Comparison of ENCODE assay signal across 9 mouse cellular contexts in genomic region chr19:7103993-7104401, GRCm38 (mm10). TPM values are rescaled to one million over a fixed set of nuclear protein-coding genes. Genes with fewer than 3 reads are reported as not detected.
DNase-seq lines count a peak whose midpoint lies in the region; ATAC-seq and TF ChIP-seq lines count a peak whose summit lies in the region.
"Had no signal": no experiment of that assay in that cellular context is flagged by ENCODE, and none has a peak within 500 bp of the region (broad histone marks: within the 10 kb centered on the region; RNA-seq: fewer than 3 reads in every experiment).

No protein-coding gene starts in this region.

- ATAC-seq in forebrain, postnatal 0 days: no peak; the same call in 1 of the 2 replicates
- no peak; the same call in 1 of the 2 replicates for ATAC-seq in hindbrain, postnatal 0 days
- peak; percentile 35; the same call in 1 of the 2 replicates for ATAC-seq in midbrain, embryonic 13.5 days
- no peak for ATAC-seq in granulocyte monocyte progenitor cell, adult 5-6 weeks (replicated peaks; ENCODE audit: poor library complexity, severe bottlenecking)
- no peak for ATAC-seq in CD4-positive, CD25-positive, alpha-beta regulatory T cell, adult 4 months

- 0 out of 2 replicates have a peak overlapping the region, but pooled peaks have one; percentile 14 for H3K9ac ChIP-seq in forebrain, postnatal 0 days
- H3K9ac ChIP-seq in hindbrain, postnatal 0 days (replicated peaks; ENCODE audit: low read length): peak overlapping the region; percentile 19; the same call in 1 of the 2 replicates
- H3K9ac ChIP-seq in midbrain, embryonic 13.5 days (replicated peaks): peak overlapping the region; percentile 19

- 0 out of 2 replicates have a peak, but pooled peaks have one; percentile 11 for TF ChIP-seq CTCF in kidney, adult 2 months (conservative IDR thresholded peaks at IDR 0.05; ENCODE audit: insufficient read depth, insufficient read length, low read depth, low read length)
- TF ChIP-seq CTCF in forebrain, postnatal 0 days (IDR thresholded peaks at IDR 0.05; ENCODE audit: low read depth): peak; percentile 35
- TF ChIP-seq CTCF in hindbrain, postnatal 0 days (IDR thresholded peaks at IDR 0.05; ENCODE audit: low read depth): peak; percentile 55

- 0 out of 2 replicates have a peak, but pooled peaks cover 6% of the 10 kb centered on the region for H3K4me1 ChIP-seq in kidney, adult 2 months (ENCODE audit: control insufficient read depth, insufficient read depth, low read length)
- H3K4me1 ChIP-seq in forebrain, postnatal 0 days (ENCODE audit: insufficient read depth): peaks cover 8% of the 10 kb centered on the region
- peaks cover 11% of the 10 kb centered on the region for H3K4me1 ChIP-seq in hindbrain, postnatal 0 days (ENCODE audit: insufficient read depth, low read length)
- H3K4me1 ChIP-seq in midbrain, embryonic 13.5 days (replicated peaks): peaks cover 81% of the 10 kb centered on the region

- DNase-seq in kidney, adult 2 months: no peak
- DNase-seq in kidney, adult 8-10 months: no peak
- DNase-seq in forebrain, postnatal 0 days: no peak
- peak; percentile 58 for DNase-seq in hindbrain, postnatal 0 days (ENCODE audit: low spot score)
- DNase-seq in adrenal gland, adult (ENCODE audit: inconsistent age in 2 of 2, low spot score in 1 of 2): no peak

- no peaks in the 10 kb centered on the region for H3K36me3 ChIP-seq in kidney, adult 2 months (ENCODE audit: control insufficient read depth, insufficient read depth, low read length)
- H3K36me3 ChIP-seq in forebrain, postnatal 0 days (ENCODE audit: insufficient read depth): no peaks in the 10 kb centered on the region
- no peaks in the 10 kb centered on the region for H3K36me3 ChIP-seq in hindbrain, postnatal 0 days (ENCODE audit: insufficient read depth, low read length)
- no peaks in the 10 kb centered on the region for H3K36me3 ChIP-seq in midbrain, embryonic 13.5 days

- H3K9me3 ChIP-seq in forebrain, postnatal 0 days (ENCODE audit: low read length): no peaks in the 10 kb centered on the region
- no peaks in the 10 kb centered on the region for H3K9me3 ChIP-seq in hindbrain, postnatal 0 days (ENCODE audit: low read length)
- no peaks in the 10 kb centered on the region for H3K9me3 ChIP-seq in midbrain, embryonic 13.5 days

- WGBS in kidney, adult 2 months: 68% methylated on average over 19 of the region's 19 CpGs
- 34% methylated on average over 19 of the region's 19 CpGs for WGBS in forebrain, postnatal 0 days
- 28% methylated on average over 19 of the region's 19 CpGs for WGBS in hindbrain, postnatal 0 days
- WGBS in midbrain, embryonic 13.5 days: 5% methylated on average over 19 of the region's 19 CpGs

- no peak overlapping the region for H3K27ac ChIP-seq in kidney, adult 2 months (ENCODE audit: insufficient read depth, low read depth, low read length)
- H3K27ac ChIP-seq in forebrain, postnatal 0 days (ENCODE audit: low read depth, low read length): no peak overlapping the region
- H3K27ac ChIP-seq in hindbrain, postnatal 0 days: no peak overlapping the region
- peak overlapping the region; percentile 63 for H3K27ac ChIP-seq in midbrain, embryonic 13.5 days

- no peak overlapping the region for H3K4me3 ChIP-seq in kidney, adult 2 months (ENCODE audit: insufficient read depth, low read depth, low read length)
- H3K4me3 ChIP-seq in forebrain, postnatal 0 days (ENCODE audit: low read depth, low read length): no peak overlapping the region
- H3K4me3 ChIP-seq in hindbrain, postnatal 0 days (ENCODE audit: low read length): no peak overlapping the region
- no peak overlapping the region for H3K4me3 ChIP-seq in midbrain, embryonic 13.5 days (replicated peaks)
- H3K4me3 ChIP-seq: erythroblast, embryonic 14.5 days had no signal

- H3K4me2 ChIP-seq in forebrain, postnatal 0 days (ENCODE audit: low read depth): no peak overlapping the region
- 0 out of 2 replicates have a peak overlapping the region, but pooled peaks have one; percentile 13 for H3K4me2 ChIP-seq in hindbrain, postnatal 0 days (ENCODE audit: low read depth, low read length)
- H3K4me2 ChIP-seq in midbrain, embryonic 13.5 days (replicated peaks): peak overlapping the region; percentile 19

- no peak for TF ChIP-seq POLR2A in kidney, adult 2 months (IDR thresholded peaks at IDR 0.05; ENCODE audit: low read depth, low read length)

- no peaks in the 10 kb centered on the region for H3K27me3 ChIP-seq in kidney, adult 2 months (replicated peaks; ENCODE audit: control insufficient read depth, insufficient read depth, low read length)
- no peaks in the 10 kb centered on the region for H3K27me3 ChIP-seq in forebrain, postnatal 0 days (ENCODE audit: insufficient read depth, low read length)
- no peaks in the 10 kb centered on the region for H3K27me3 ChIP-seq in hindbrain, postnatal 0 days (ENCODE audit: insufficient read depth, low read length)
- peaks cover 32% of the 10 kb centered on the region for H3K27me3 ChIP-seq in midbrain, embryonic 13.5 days

RNA-seq across cellular contexts. Expression of gene Flrt1, which starts 1.5 kb away (rescaled TPM):
- 23.1 and 25.1 TPM in 2 replicates for polyA plus RNA-seq in kidney, adult 2 months (2012; rRNA removed)
- 8.1 and 8.8 TPM in 2 replicates for total RNA-seq in forebrain, postnatal 0 days (2014; rRNA removed)
- 6.7 and 11.3 TPM in 2 replicates for polyA plus RNA-seq in forebrain, postnatal 0 days (2015; fragmentation: Nextera tagmentation; extraction: Ambion mirVana)
- total RNA-seq in hindbrain, postnatal 0 days (2014; rRNA removed): 8.4 and 10.1 TPM in 2 replicates
- polyA plus RNA-seq in hindbrain, postnatal 0 days (2015; fragmentation: Nextera tagmentation; extraction: Ambion mirVana): 7.8 and 8.1 TPM in 2 replicates
- polyA plus RNA-seq in midbrain, embryonic 13.5 days (2015; fragmentation: Nextera tagmentation; extraction: Ambion mirVana): 8.3 and 9.2 TPM in 2 replicates
- not detected in 2 replicates for total RNA-seq in granulocyte monocyte progenitor cell, adult 5-6 weeks (2014; fragmentation: Nextera tagmentation)
- total RNA-seq in granulocyte monocyte progenitor cell, adult 5-6 weeks (2017): not detected in 2 replicates
- under 1 TPM in 1 of 2 experiments, not detected in 1; 0.22 TPM for polyA plus RNA-seq in CD4-positive, CD25-positive, alpha-beta regulatory T cell, adult 4 months (2017; shearing (Covaris generic))
- polyA plus RNA-seq: erythroblast, embryonic 14.5 days had no signal

RNA-seq across cellular contexts. Expression of gene Macrod1, which starts 47.4 kb away (rescaled TPM):
- polyA plus RNA-seq in kidney, adult 2 months (2012; rRNA removed): 61.7 and 67.2 TPM in 2 replicates
- 8.1 and 9.4 TPM in 2 replicates for total RNA-seq in forebrain, postnatal 0 days (2014; rRNA removed)
- polyA plus RNA-seq in forebrain, postnatal 0 days (2015; fragmentation: Nextera tagmentation; extraction: Ambion mirVana): 8.0 and 8.5 TPM in 2 replicates
- 4.8 and 9.5 TPM in 2 replicates for total RNA-seq in hindbrain, postnatal 0 days (2014; rRNA removed)
- polyA plus RNA-seq in hindbrain, postnatal 0 days (2015; fragmentation: Nextera tagmentation; extraction: Ambion mirVana): 6.5 and 6.7 TPM in 2 replicates
- 2.9 and 3.0 TPM in 2 replicates for polyA plus RNA-seq in midbrain, embryonic 13.5 days (2015; fragmentation: Nextera tagmentation; extraction: Ambion mirVana)
- 7.8 and 13.6 TPM in 2 replicates for total RNA-seq in granulocyte monocyte progenitor cell, adult 5-6 weeks (2014; fragmentation: Nextera tagmentation)
- 4.5 and 6.3 TPM in 2 replicates for total RNA-seq in granulocyte monocyte progenitor cell, adult 5-6 weeks (2017)
- 1 to 10 TPM in 1 of 2 experiments, not detected in 1; 2.3 TPM for polyA plus RNA-seq in CD4-positive, CD25-positive, alpha-beta regulatory T cell, adult 4 months (2017; shearing (Covaris generic))
